Mouse (Mus musculus) neural tube, embryonic 13.5 days (tissue): ENCODE measurements around the gene Npb. TPM values are rescaled to one million over a fixed set of nuclear protein-coding genes. Genes with fewer than 3 reads are reported as not detected.

ENCODE experiments used
- ATAC-seq: fragments of 200-750 bp; cut with Nextera tagmentation; 2 replicates; pipeline ENCODE4 v1.8.0; 2017; ENCODE audit warnings: low read depth, mild to moderate bottlenecking, moderate TSS enrichment, moderate library complexity
- H3K27ac ChIP-seq: fragments of 300-500 bp; sonication (generic); replicated peaks from 2 replicates; pipeline ENCODE4 v1.5.1; 2015; ENCODE audit warnings: moderate library complexity, mild to moderate bottlenecking, inconsistent platforms
- H3K27me3 ChIP-seq: fragments of 300-500 bp; sonication (generic); 2 replicates; pipeline ENCODE4 v1.6.1; 2015; ENCODE audit warnings: mild to moderate bottlenecking, inconsistent platforms
- H3K36me3 ChIP-seq: fragments of 300-500 bp; sonication (generic); 2 replicates; pipeline ENCODE4 v1.6.1; 2015; ENCODE audit warnings: mild to moderate bottlenecking, inconsistent platforms
- H3K4me1 ChIP-seq: fragments of 300-500 bp; sonication (generic); replicated peaks from 2 replicates; pipeline ENCODE4 v1.6.1; 2015; ENCODE audit warnings: inconsistent platforms
- H3K4me2 ChIP-seq: fragments of 300-500 bp; sonication (generic); 2 replicates; pipeline ENCODE4 v1.6.1; 2015; ENCODE audit warnings: inconsistent platforms, mild to moderate bottlenecking, moderate library complexity
- H3K4me3 ChIP-seq: fragments of 300-500 bp; sonication (generic); 2 replicates; pipeline ENCODE4 v1.5.1; 2015; ENCODE audit warnings: mild to moderate bottlenecking, inconsistent platforms
- H3K9ac ChIP-seq: fragments of 300-500 bp; sonication (generic); 2 replicates; pipeline ENCODE4 v1.6.1; 2015; ENCODE audit warnings: moderate library complexity, mild to moderate bottlenecking, inconsistent platforms
- H3K9me3 ChIP-seq: fragments of 300-500 bp; sonication (generic); 2 replicates; pipeline ENCODE4 v1.6.1; 2016; ENCODE audit warnings: inconsistent platforms
- WGBS: fragments of 180-500 bp; shearing (Covaris S2); methylation state at CpG from one replicate; pipeline ENCODE4 v1.1.7; 2015; 5-methylcytosine and 5-hydroxymethylcytosine counted together
- polyA plus RNA-seq: library from polyadenylated mRNA; unstranded; fragments of >200 nt; fragmentation: Nextera tagmentation; extraction: Ambion mirVana; gene quantifications from 2 replicates; pipeline ENCODE4 v1.2.1, GENCODE M21; 2015

Gene Npb
- polyA plus RNA-seq, 1 experiment from 2014 or later: 0.81 TPM

DNA sequence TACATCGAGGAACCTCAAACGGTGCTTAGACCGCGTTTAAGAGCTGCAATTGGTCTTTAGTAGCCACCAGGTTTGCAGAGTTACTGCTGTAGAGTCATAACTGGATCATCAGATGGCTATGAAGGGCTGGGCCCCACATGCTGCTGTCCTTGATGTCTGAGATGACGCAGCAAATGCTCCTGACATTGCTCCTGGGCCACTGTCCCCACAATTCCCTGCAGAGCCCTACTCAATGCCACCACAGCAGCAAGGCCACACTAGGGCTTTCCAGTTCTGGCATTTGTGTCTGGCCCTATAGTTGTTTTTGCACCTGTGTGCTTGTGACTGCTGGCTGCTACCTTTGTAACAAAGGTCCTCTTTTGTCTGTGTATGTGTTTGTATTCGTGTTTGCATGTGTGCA is 14.5 kb downstream of the Npb start:
- peaks cover 66% of the 10 kb centered on the region for H3K36me3 ChIP-seq
- no peak for ATAC-seq
- peaks cover 26% of the 10 kb centered on the region for H3K4me1 ChIP-seq
- 94% methylated on average over 6 of the region's 6 CpGs for WGBS
- no peak overlapping the region for H3K9ac ChIP-seq
- H3K4me3 ChIP-seq: no peak overlapping the region
- H3K27me3 ChIP-seq: no peaks in the 10 kb centered on the region
- H3K9me3 ChIP-seq: no peaks in the 10 kb centered on the region
- H3K27ac ChIP-seq: no peak overlapping the region
- no peak overlapping the region for H3K4me2 ChIP-seq

DNA sequence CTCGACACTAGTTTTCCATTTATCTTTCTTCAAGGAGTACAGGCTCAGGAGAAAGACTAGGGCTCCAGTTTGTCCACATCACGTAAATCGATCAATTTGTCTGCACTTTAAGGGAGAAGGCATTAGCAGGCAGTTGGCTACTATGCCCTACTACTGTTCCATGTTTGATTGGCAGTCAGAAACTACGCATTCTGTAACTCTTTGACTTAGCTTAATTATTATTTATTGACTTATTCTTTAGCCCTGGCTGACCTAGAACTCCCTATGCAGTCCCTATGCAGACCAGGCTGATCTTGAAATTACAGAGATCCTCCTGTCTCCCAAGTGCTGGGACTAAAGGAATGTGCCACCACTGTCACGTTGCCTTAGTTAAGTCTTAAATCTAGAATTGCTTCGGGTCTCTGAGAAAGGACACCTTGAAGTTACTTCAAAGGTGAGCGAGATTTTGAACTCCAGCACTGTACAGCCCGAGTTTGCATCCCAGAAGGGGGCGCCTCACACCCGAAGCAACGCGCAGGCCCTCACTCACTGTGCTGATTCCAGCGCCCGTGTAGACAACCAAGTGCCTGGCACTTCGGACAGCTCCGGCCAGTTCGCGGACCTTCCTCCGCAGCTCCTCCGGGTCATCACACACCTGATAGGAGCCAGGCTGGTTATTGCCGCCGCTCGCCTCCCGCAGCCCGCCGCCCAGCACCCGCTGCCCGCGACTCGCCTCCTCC is 15.8 kb downstream of the Npb start:
- H3K9ac ChIP-seq: peak overlapping the region; percentile 89
- H3K4me3 ChIP-seq: peak overlapping the region; percentile 99
- peaks cover 66% of the 10 kb centered on the region for H3K36me3 ChIP-seq
- peak overlapping the region; percentile 99 for H3K4me2 ChIP-seq
- H3K27ac ChIP-seq: peak overlapping the region; percentile 87
- no peaks in the 10 kb centered on the region for H3K27me3 ChIP-seq
- 13% methylated on average over 30 of the region's 30 CpGs for WGBS
- H3K4me1 ChIP-seq: peaks cover 20% of the 10 kb centered on the region
- ATAC-seq: peak; percentile 72
- no peaks in the 10 kb centered on the region for H3K9me3 ChIP-seq

DNA sequence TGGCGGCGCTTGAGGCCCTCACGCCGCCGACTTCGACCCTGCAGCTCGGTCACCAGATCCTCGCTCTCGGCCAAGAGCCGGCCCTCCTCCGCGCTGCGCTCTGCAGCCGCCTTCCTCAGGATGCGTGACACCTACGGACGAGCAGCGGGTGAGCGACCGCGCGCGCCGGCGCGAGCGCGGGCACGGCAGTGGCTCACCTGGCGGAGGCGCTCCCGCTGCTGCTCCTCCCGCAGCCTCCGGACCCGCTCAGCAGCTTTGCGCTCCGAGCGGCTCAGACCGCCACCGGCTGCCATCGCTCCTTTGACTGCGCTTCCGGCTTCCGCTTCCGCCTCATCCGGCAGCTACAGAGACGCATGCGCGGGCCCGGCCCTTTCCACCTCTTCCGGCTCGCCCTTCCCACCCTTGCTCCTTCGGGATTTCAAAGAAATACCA is 16.4 kb downstream of the Npb start:
- peaks cover 66% of the 10 kb centered on the region for H3K36me3 ChIP-seq
- ATAC-seq: peak; percentile 85
- no peaks in the 10 kb centered on the region for H3K9me3 ChIP-seq

DNA sequence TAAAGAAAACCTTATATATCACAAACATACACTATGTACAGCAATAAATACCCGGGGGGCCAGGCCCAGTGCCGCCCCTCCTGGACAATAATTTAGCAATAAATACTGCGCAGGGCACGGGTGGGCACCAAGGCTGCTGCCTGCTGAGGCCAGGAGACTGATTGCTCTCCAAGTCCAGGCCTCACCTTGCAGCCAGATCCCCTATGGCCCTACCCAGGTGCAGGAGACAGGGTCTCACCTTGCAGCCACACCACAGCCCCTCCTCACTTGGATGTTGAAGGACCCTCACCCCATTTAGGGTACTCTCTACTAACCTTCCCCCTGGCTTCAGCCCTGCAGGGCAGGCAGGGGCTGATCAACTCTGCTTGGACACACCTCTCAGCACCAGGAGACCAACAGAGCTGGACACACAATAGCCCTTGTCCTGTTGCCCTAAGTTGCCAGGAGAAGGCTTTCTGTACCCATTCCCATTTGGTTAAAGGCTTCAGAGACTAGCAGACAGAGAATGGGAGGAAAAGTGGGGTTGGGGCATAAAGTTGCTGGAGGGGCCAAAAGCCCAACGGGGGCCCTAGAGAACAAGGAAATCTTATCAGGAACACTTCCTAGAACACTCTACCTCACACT is 17.0 kb downstream of the Npb start, which contains the start of gene Sirt7:
Gene Sirt7 (minus strand): TSS at position 89 of the 624 bp plus-strand sequence.
- peak; percentile 45 for ATAC-seq
- Histone ChIP-seq H3K4me2 (peak within 1 kb of the TSS; percentile 99), H3K36me3 (peaks cover 60% of the 10 kb centered on the region), H3K9me3 (no peaks in the 10 kb centered on the region), H3K9ac (peak within 1 kb of the TSS; percentile 89), H3K27ac (peak within 1 kb of the TSS; percentile 87), H3K27me3 (no peaks in the 10 kb centered on the region), H3K4me1 (peaks cover 32% of the 10 kb centered on the region), H3K4me3 (peak within 1 kb of the TSS; percentile 99)
- WGBS: 17% methylated on average over 5 of the region's 5 CpGs

More for the DNA sequence above, 16.4 kb downstream of the Npb start:
- Histone ChIP-seq H3K4me1 (peaks cover 26% of the 10 kb centered on the region), H3K27ac (peak overlapping the region; percentile 87), H3K4me3 (peak overlapping the region; percentile 99), H3K27me3 (no peaks in the 10 kb centered on the region), H3K9ac (peak overlapping the region; percentile 89), H3K4me2 (peak overlapping the region; percentile 99)
- under 1% methylated on average over 47 of the region's 53 CpGs for WGBS

DNA sequence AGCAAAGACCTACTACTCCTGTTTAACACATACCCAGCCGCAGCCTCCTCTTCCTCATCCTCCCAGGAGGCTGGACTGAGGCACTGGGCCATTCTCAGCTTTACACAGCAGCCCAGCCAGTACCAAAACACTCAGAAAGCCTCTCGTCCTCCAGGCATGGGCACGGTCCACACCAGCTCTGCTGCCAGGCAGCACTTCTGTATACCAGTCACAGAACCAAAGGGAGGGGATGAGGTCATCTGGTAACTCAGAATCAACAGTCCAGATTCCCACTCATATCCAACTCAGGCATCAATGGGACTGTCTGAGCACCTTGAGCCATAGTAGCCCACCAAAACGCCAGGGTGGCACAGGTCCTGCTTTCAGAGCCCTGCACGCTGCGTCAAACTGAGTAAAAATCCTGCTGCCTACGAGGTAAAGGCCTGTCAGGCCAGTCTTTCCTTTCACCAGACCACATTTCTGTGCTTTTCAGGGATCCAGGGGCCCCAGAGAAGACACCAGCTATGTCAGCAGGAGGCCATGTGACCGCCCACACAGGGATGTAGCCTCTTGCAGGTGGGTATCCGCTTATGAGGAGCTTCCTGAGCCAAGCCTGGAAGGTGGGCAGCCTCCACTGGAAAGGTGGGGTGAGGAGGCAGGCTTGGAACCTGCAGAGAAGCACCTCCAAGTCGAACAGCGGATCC is 18.6 kb downstream of the Npb start:
- Histone ChIP-seq H3K27ac (no peak overlapping the region), H3K9me3 (no peaks in the 10 kb centered on the region), H3K9ac (no peak overlapping the region), H3K4me1 (peaks cover 48% of the 10 kb centered on the region), H3K27me3 (no peaks in the 10 kb centered on the region), H3K4me3 (no peak overlapping the region), H3K36me3 (peaks cover 43% of the 10 kb centered on the region), H3K4me2 (no peak overlapping the region)
- 91% methylated on average over 11 of the region's 11 CpGs for WGBS
- no peak for ATAC-seq

DNA sequence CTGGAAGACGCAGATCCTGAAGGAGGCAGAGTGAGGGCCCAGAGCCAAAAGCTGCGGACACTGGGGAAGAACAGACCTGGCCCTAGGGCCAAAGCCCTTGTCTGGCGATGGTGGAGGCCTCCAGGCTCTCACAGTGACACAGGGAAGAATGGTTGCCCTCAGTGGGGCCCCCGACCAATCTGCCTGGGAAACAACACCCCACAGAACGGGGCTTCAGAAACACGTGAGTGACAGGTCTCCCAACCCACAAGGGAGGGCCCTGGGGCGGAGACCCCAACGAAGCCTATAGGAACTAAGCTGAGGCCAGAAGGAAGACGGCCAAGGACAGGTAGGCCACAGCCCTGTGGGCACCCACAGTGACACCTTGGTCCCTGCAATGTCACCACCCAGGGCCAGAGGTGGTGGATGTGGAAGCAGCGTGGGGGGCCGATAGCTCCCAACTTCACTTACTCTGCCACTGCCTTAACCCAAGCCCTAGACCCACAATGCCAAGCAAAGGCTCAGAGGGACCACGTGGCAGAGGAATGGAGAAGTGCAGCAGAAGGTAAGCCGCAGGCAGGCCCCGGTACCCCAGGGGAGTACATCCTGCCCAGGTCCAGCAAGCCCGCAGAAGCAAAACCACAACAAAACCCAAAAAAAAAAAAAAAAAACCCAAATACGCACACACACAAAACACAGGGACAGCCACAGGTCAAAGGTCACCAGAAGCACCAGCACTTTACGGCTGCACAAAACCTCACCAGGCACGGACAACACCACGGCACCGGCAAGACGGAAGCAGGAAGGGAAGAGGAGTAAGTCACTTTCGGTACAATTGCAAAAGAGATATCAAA is 19.4 kb downstream of the Npb start:
- Histone ChIP-seq H3K36me3 (peaks cover 36% of the 10 kb centered on the region), H3K9me3 (no peaks in the 10 kb centered on the region), H3K4me3 (no peak overlapping the region), H3K27me3 (no peaks in the 10 kb centered on the region), H3K27ac (no peak overlapping the region), H3K4me1 (peaks cover 56% of the 10 kb centered on the region), H3K9ac (no peak overlapping the region), H3K4me2 (no peak overlapping the region)
- no peak for ATAC-seq
- WGBS: 81% methylated on average over 22 of the region's 22 CpGs

DNA sequence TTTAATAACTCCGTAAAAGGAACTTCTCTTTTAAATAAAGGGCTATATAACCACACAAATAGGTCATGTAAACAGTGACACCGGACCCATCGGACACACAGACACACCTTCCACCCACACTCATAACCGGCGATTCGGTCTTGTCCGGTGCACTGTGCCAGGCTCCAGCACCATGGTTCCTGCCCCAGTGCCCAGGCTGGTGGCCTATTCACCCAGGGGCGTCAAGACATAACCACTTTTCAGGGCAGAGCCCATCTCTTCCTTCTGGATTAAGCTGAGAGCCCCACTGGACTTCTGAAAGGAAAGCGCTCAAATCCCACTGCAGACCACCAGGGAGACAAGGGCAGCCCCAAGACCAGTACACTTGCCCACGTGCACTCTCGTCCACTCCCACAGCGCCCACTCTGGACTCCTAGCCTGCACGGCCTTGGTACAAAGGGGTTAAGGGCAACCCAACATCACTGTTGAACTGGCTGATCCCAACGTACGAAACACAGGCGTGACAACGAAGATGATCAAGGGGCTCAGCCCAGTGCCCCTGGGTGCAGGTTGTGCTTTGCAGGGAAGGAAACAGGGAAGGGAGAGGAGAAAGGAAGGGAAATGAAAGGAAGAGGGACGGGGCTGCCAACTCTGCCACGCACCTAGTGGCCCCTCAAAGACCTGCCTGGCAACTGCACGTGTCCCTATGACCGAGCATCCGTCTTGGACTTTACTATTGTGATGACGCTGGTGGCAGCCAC is 20.5 kb downstream of the Npb start:
- H3K36me3 ChIP-seq: peaks cover 28% of the 10 kb centered on the region
- no peak overlapping the region for H3K9ac ChIP-seq
- H3K4me1 ChIP-seq: peaks cover 50% of the 10 kb centered on the region
- H3K4me2 ChIP-seq: 0 out of 2 replicates have a peak overlapping the region, but pooled peaks have one; percentile 35
- no peaks in the 10 kb centered on the region for H3K9me3 ChIP-seq
- no peak overlapping the region for H3K4me3 ChIP-seq
- H3K27me3 ChIP-seq: no peaks in the 10 kb centered on the region
- 96% methylated on average over 23 of the region's 23 CpGs for WGBS
- no peak overlapping the region for H3K27ac ChIP-seq
- no peak for ATAC-seq

DNA sequence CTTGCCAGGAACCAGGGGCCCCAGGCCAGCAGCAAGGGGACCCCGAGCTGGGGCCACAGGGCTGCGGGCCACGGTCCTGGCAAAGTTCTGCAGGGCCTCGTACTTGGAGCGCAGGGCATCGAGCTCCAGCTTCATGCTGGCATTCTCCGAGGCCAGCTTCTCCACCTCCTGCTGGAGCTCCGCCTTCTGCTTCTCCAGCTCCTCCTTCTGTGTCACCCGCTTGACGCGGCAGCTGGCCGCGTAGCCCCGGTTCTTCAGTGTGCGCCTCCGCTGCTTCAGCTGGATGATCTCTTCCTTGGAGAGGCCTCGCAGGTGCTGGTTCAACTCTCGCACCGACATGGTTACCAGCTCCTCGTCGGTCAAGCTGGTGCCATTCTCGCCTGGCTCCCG is 21.1 kb downstream of the Npb start:
- H3K9me3 ChIP-seq: no peaks in the 10 kb centered on the region
- H3K4me1 ChIP-seq: peaks cover 45% of the 10 kb centered on the region
- peak overlapping the region; percentile 35; the same call in 1 of the 2 replicates for H3K4me2 ChIP-seq
- H3K9ac ChIP-seq: no peak overlapping the region
- no peak for ATAC-seq
- peak overlapping the region; percentile 47; the same call in 1 of the 2 replicates for H3K27ac ChIP-seq
- WGBS: 79% methylated on average over 23 of the region's 23 CpGs
- no peaks in the 10 kb centered on the region for H3K27me3 ChIP-seq
- peaks cover 28% of the 10 kb centered on the region for H3K36me3 ChIP-seq
- peak overlapping the region; percentile 4; the same call in 1 of the 2 replicates for H3K4me3 ChIP-seq

DNA sequence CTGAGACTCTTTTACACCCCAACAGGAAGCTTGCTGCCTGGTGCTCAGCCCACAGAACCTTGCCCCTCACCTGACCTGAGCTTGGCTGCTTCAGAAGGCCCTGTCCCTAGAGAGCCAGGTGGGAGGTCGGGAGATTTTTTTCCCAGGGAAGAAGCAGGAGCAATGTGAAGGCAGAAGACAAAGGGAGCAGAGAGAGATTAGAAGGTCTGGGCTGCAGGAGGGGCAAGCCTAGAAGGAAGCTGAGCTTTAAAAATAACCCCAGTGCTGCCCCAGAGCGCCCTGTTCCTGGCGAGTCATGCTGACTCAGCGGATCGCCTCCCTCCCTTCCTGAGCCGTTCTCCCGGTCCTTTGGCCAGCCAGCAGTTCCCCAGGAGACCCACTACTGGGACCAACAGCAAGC is 21.6 kb downstream of the Npb start:
- peak overlapping the region; percentile 35 for H3K4me2 ChIP-seq
- no peaks in the 10 kb centered on the region for H3K27me3 ChIP-seq
- WGBS: 30% methylated on average over 7 of the region's 7 CpGs
- peak overlapping the region; percentile 47 for H3K27ac ChIP-seq
- H3K9ac ChIP-seq: peak overlapping the region; percentile 96
- no peak for ATAC-seq
- H3K9me3 ChIP-seq: no peaks in the 10 kb centered on the region
- peaks cover 28% of the 10 kb centered on the region for H3K36me3 ChIP-seq
- H3K4me1 ChIP-seq: peaks cover 44% of the 10 kb centered on the region
- peak overlapping the region; percentile 4 for H3K4me3 ChIP-seq

DNA sequence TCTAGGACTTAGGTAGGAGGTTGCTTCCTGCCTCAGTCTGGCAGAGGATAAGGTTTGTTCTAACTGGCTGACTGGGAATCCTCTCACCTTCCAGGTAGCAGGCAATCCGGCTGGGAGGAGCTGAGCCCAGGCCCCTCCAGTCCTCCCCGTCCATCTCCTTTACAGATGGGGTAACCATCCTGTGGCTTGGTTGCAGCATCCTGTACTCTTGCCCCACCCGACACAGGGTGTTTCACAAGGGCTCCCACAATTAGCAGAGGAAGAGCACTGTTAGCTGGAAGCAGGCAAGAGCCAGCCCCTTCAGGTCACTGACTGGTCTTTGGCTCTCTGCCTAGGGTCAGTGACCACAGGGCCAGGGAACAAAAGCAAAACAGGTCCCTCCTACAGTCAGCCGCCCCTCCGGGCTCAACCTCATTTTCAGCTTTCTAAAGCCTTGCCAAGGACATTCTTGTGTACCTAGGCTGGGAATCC is 22.2 kb downstream of the Npb start:
- H3K27ac ChIP-seq: peak overlapping the region; percentile 47
- peak overlapping the region; percentile 96 for H3K9ac ChIP-seq
- peak overlapping the region; percentile 35 for H3K4me2 ChIP-seq
- peak overlapping the region; percentile 4; the same call in 1 of the 2 replicates for H3K4me3 ChIP-seq
- H3K4me1 ChIP-seq: peaks cover 39% of the 10 kb centered on the region
- no peak for ATAC-seq
- H3K36me3 ChIP-seq: peaks cover 28% of the 10 kb centered on the region
- no peaks in the 10 kb centered on the region for H3K27me3 ChIP-seq
- 43% methylated on average over 5 of the region's 5 CpGs for WGBS
- no peaks in the 10 kb centered on the region for H3K9me3 ChIP-seq
